Mouse (Mus musculus): ENCODE results near the gene A930004D18Rik. TPM values are rescaled to one million over a fixed set of nuclear protein-coding genes. Genes with fewer than 3 reads are reported as not detected.

Gene A930004D18Rik
- polyA plus RNA-seq (2015; fragmentation: Nextera tagmentation; extraction: Ambion mirVana), result 10.8 and 11.1 TPM in 2 replicates

- no peak for ATAC-seq (ENCODE audit: low FRiP score, low read depth)
- Histone ChIP-seq H3K4me1 (replicated peaks) (peaks cover 50% of the 10 kb centered on the region), H3K27me3 (no peaks in the 10 kb centered on the region)
Measured at GRCm38 (mm10) chr2:18037491-18037890, at the start of gene A930004D18Rik. TSS of gene A930004D18Rik (minus strand) at chr2:18037737.

GRCm38 (mm10) chr2:18080182-18080860, 42.8 kb upstream of the A930004D18Rik start:
- Histone ChIP-seq H3K36me3 (peaks cover 27% of the 10 kb centered on the region), H3K4me3 (no peak overlapping the region), H3K27me3 (no peaks in the 10 kb centered on the region), H3K4me1 (replicated peaks) (no peaks in the 10 kb centered on the region), H3K9ac (no peak overlapping the region), H3K27ac (replicated peaks) (no peak overlapping the region), H3K9me3 (no peaks in the 10 kb centered on the region), H3K4me2 (no peak overlapping the region)
- ATAC-seq (ENCODE audit: low FRiP score, low read depth), result no peak
- WGBS, result 95% methylated on average over 2 of the region's 2 CpGs

More at GRCm38 (mm10) chr2:18037491-18037890, at the start of gene A930004D18Rik:
- Histone ChIP-seq H3K36me3 (no peaks in the 10 kb centered on the region), H3K27ac (replicated peaks) (no peak within 1 kb of the TSS), H3K4me3 (no peak within 1 kb of the TSS), H3K9ac (no peak within 1 kb of the TSS), H3K4me2 (no peak within 1 kb of the TSS), H3K9me3 (no peaks in the 10 kb centered on the region)
- 69% methylated on average over 2 of the region's 2 CpGs for WGBS

- WGBS, result 89% methylated on average over 2 of the region's 2 CpGs
- Histone ChIP-seq H3K4me2 (no peak overlapping the region), H3K27ac (replicated peaks) (no peak overlapping the region), H3K27me3 (no peaks in the 10 kb centered on the region), H3K4me3 (no peak overlapping the region), H3K9me3 (no peaks in the 10 kb centered on the region), H3K36me3 (peaks cover 12% of the 10 kb centered on the region), H3K9ac (no peak overlapping the region), H3K4me1 (replicated peaks) (no peaks in the 10 kb centered on the region)
- ATAC-seq (ENCODE audit: low FRiP score, low read depth), result no peak
Measured at GRCm38 (mm10) chr2:18071947-18072346, 34.4 kb upstream of the A930004D18Rik start.

- Histone ChIP-seq H3K27ac (replicated peaks) (no peak overlapping the region), H3K9me3 (no peaks in the 10 kb centered on the region), H3K4me3 (no peak overlapping the region), H3K4me2 (no peak overlapping the region), H3K4me1 (replicated peaks) (peaks cover 16% of the 10 kb centered on the region), H3K9ac (no peak overlapping the region), H3K27me3 (no peaks in the 10 kb centered on the region), H3K36me3 (peaks cover 3% of the 10 kb centered on the region)
- 94% methylated on average over 4 of the region's 4 CpGs for WGBS
- no peak for ATAC-seq (ENCODE audit: low FRiP score, low read depth)
Measured at GRCm38 (mm10) chr2:18068071-18068796, 30.7 kb upstream of the A930004D18Rik start.

- no peak overlapping the region for H3K9ac ChIP-seq
Measured at GRCm38 (mm10) chr2:18066436-18066835, 28.9 kb upstream of the A930004D18Rik start.

GRCm38 (mm10) chr2:18065708-18066030, 28.1 kb upstream of the A930004D18Rik start:
- no peaks in the 10 kb centered on the region for H3K27me3 ChIP-seq
- peak overlapping the region; percentile 90 for H3K4me2 ChIP-seq
- H3K9me3 ChIP-seq, result no peaks in the 10 kb centered on the region
- H3K36me3 ChIP-seq, result no peaks in the 10 kb centered on the region
- peak overlapping the region; percentile 86 for H3K4me3 ChIP-seq
- WGBS, result 3% methylated on average over 6 of the region's 6 CpGs
- H3K9ac ChIP-seq, result peak overlapping the region; percentile 92
- H3K4me1 ChIP-seq (replicated peaks), result peaks cover 16% of the 10 kb centered on the region
- peak overlapping the region; percentile 99 for H3K27ac ChIP-seq (replicated peaks)
- 0 out of 2 replicates have a peak, but pooled peaks have one; percentile 20 for ATAC-seq (ENCODE audit: low FRiP score, low read depth)

More at GRCm38 (mm10) chr2:18066436-18066835, 28.9 kb upstream of the A930004D18Rik start:
- no peak for ATAC-seq (ENCODE audit: low FRiP score, low read depth)
- Histone ChIP-seq H3K4me1 (replicated peaks) (peaks cover 16% of the 10 kb centered on the region), H3K4me3 (no peak overlapping the region), H3K4me2 (peak overlapping the region; percentile 90), H3K27me3 (no peaks in the 10 kb centered on the region), H3K36me3 (no peaks in the 10 kb centered on the region), H3K27ac (replicated peaks) (no peak overlapping the region), H3K9me3 (no peaks in the 10 kb centered on the region)

- Histone ChIP-seq H3K4me3 (peak overlapping the region; percentile 86), H3K4me2 (peak overlapping the region; percentile 90), H3K36me3 (no peaks in the 10 kb centered on the region), H3K27ac (replicated peaks) (peak overlapping the region; percentile 99), H3K9me3 (no peaks in the 10 kb centered on the region), H3K4me1 (replicated peaks) (peaks cover 16% of the 10 kb centered on the region), H3K9ac (peak overlapping the region; percentile 92), H3K27me3 (no peaks in the 10 kb centered on the region)
- ATAC-seq (ENCODE audit: low FRiP score, low read depth), result peak; percentile 75
- WGBS, result under 1% methylated on average over 48 of the region's 85 CpGs
Measured at GRCm38 (mm10) chr2:18064941-18065707, 27.6 kb upstream of the A930004D18Rik start.

- WGBS, result under 1% methylated on average over 39 of the region's 58 CpGs
- H3K4me1 ChIP-seq (replicated peaks), result peaks cover 16% of the 10 kb centered on the region
- peak overlapping the region; percentile 90 for H3K4me2 ChIP-seq
Measured at GRCm38 (mm10) chr2:18064356-18064858, 26.9 kb upstream of the A930004D18Rik start.

GRCm38 (mm10) chr2:18063763-18064251, 26.3 kb upstream of the A930004D18Rik start:
- H3K9me3 ChIP-seq, result no peaks in the 10 kb centered on the region
- H3K36me3 ChIP-seq, result no peaks in the 10 kb centered on the region
- H3K4me2 ChIP-seq, result peak overlapping the region; percentile 90
- H3K27ac ChIP-seq (replicated peaks), result peak overlapping the region; percentile 99
- H3K9ac ChIP-seq, result peak overlapping the region; percentile 92
- peaks cover 16% of the 10 kb centered on the region for H3K4me1 ChIP-seq (replicated peaks)
- peak overlapping the region; percentile 86 for H3K4me3 ChIP-seq
- under 1% methylated on average over 18 of the region's 18 CpGs for WGBS
- no peaks in the 10 kb centered on the region for H3K27me3 ChIP-seq
- ATAC-seq (ENCODE audit: low FRiP score, low read depth), result peak; percentile 72

More at GRCm38 (mm10) chr2:18064356-18064858, 26.9 kb upstream of the A930004D18Rik start:
- H3K27ac ChIP-seq (replicated peaks), result peak overlapping the region; percentile 99
- peak; percentile 96 for ATAC-seq (ENCODE audit: low FRiP score, low read depth)
- H3K9ac ChIP-seq, result peak overlapping the region; percentile 92
- H3K27me3 ChIP-seq, result no peaks in the 10 kb centered on the region
- H3K36me3 ChIP-seq, result no peaks in the 10 kb centered on the region
- H3K4me3 ChIP-seq, result peak overlapping the region; percentile 86
- H3K9me3 ChIP-seq, result no peaks in the 10 kb centered on the region

GRCm38 (mm10) chr2:18060396-18060795, 22.9 kb upstream of the A930004D18Rik start:
- no peak overlapping the region for H3K9ac ChIP-seq
- no peaks in the 10 kb centered on the region for H3K9me3 ChIP-seq
- no peak overlapping the region for H3K4me2 ChIP-seq
- H3K4me3 ChIP-seq, result no peak overlapping the region
- ATAC-seq (ENCODE audit: low FRiP score, low read depth), result no peak
- H3K4me1 ChIP-seq (replicated peaks), result peaks cover 18% of the 10 kb centered on the region
- 59% methylated on average over 1 of the region's 1 CpGs for WGBS
- H3K36me3 ChIP-seq, result no peaks in the 10 kb centered on the region
- no peak overlapping the region for H3K27ac ChIP-seq (replicated peaks)
- no peaks in the 10 kb centered on the region for H3K27me3 ChIP-seq

- WGBS, result 74% methylated on average over 1 of the region's 1 CpGs
- Histone ChIP-seq H3K27ac (replicated peaks) (no peak overlapping the region), H3K9me3 (no peaks in the 10 kb centered on the region), H3K4me2 (no peak overlapping the region), H3K27me3 (no peaks in the 10 kb centered on the region), H3K9ac (no peak overlapping the region), H3K36me3 (no peaks in the 10 kb centered on the region), H3K4me3 (no peak overlapping the region), H3K4me1 (replicated peaks) (peaks cover 22% of the 10 kb centered on the region)
- no peak for ATAC-seq (ENCODE audit: low FRiP score, low read depth)
Measured at GRCm38 (mm10) chr2:18059891-18060290, 22.4 kb upstream of the A930004D18Rik start.

All from hindbrain, embryonic 15.5 days (tissue).